Mouse (Mus musculus) MEL (cell line): ENCODE measurements around the gene Gsta4. TPM values are rescaled to one million over a fixed set of nuclear protein-coding genes. Genes with fewer than 3 reads are reported as not detected.

Experiments
- DNase-seq: peaks from one replicate; pipeline ENCODE4 v3.0.0; 2011; ENCODE audit warnings: low read depth, low spot score
- H3K27ac ChIP-seq: 2 replicates; pipeline ENCODE4 v1.5.1; 2012; ENCODE audit warnings: low read depth, mild to moderate bottlenecking, control low read depth, low read length, moderate library complexity; ENCODE audit not compliant: control insufficient read depth
- H3K27me3 ChIP-seq, 2 experiments: fragments of 150-350 bp in 1 of 2; sonication (generic) in 1 of 2; 2 replicates each; pipeline ENCODE4 v1.6.1; 2012; ENCODE audit warnings: low read length in 2 of 2, mild to moderate bottlenecking in 2 of 2, improper control_type of control experiment in 1 of 2, moderate library complexity in 1 of 2; ENCODE audit not compliant: insufficient read depth in 2 of 2, control insufficient read depth in 1 of 2
- H3K36me3 ChIP-seq, 2 experiments: 2 replicates each; pipeline ENCODE4 v1.6.1; 2012 to 2014; ENCODE audit warnings: low read length in 2 of 2, improper control_type of control experiment in 1 of 2, inconsistent platforms in 1 of 2, mild to moderate bottlenecking in 1 of 2; ENCODE audit not compliant: insufficient read depth in 2 of 2, control insufficient read depth in 1 of 2
- H3K4me1 ChIP-seq, 2 experiments: fragments of 150-350 bp in 1 of 2; sonication (generic) in 1 of 2; 2 replicates each; pipeline ENCODE4 v1.6.1; 2012; ENCODE audit warnings: low read length in 2 of 2, improper control_type of control experiment in 1 of 2, mild to moderate bottlenecking in 1 of 2; ENCODE audit not compliant: insufficient read depth in 2 of 2, control insufficient read depth in 1 of 2
- H3K4me3 ChIP-seq, 2 experiments: fragments of 150-350 bp in 1 of 2; sonication (generic) in 1 of 2; 2 replicates each; pipeline ENCODE4 v1.5.1; 2012; ENCODE audit warnings: low read depth in 2 of 2, low read length in 2 of 2, mild to moderate bottlenecking in 2 of 2, moderate library complexity in 2 of 2, control low read depth in 1 of 2, improper control_type of control experiment in 1 of 2; ENCODE audit not compliant: control insufficient read depth in 1 of 2, insufficient read depth in 1 of 2
- H3K79me2 ChIP-seq: 2 replicates; pipeline ENCODE4 v1.6.1; 2012; ENCODE audit warnings: mild to moderate bottlenecking, low read length, moderate library complexity; ENCODE audit not compliant: control insufficient read depth, poor library complexity, insufficient read depth
- H3K9ac ChIP-seq: 2 replicates; pipeline ENCODE4 v1.6.1; 2012; ENCODE audit warnings: low read depth, mild to moderate bottlenecking, control low read depth, low read length, moderate library complexity; ENCODE audit not compliant: control insufficient read depth, poor library complexity, severe bottlenecking
- H3K9me3 ChIP-seq: fragments of 150-350 bp; sonication (generic); replicated peaks from 2 replicates; pipeline ENCODE4 v1.6.1; 2012; ENCODE audit warnings: mild to moderate bottlenecking, low read length, improper control_type of control experiment, moderate library complexity; ENCODE audit not compliant: insufficient read depth
- BHLHE40 ChIP-seq: IDR thresholded peaks from 2 replicates; pipeline ENCODE4 v1.6.1; 2012; ENCODE audit warnings: low read depth, mild to moderate bottlenecking, inconsistent platforms, low read length, improper control_type of control experiment, borderline replicate concordance
- CHD1 ChIP-seq: IDR thresholded peaks from 2 replicates; pipeline ENCODE4 v1.6.1; 2012; ENCODE audit warnings: low read depth, mild to moderate bottlenecking, inconsistent platforms, low read length, improper control_type of control experiment
- CHD2 ChIP-seq: IDR thresholded peaks from 2 replicates; pipeline ENCODE4 v1.6.1; 2011; ENCODE audit warnings: low read length, improper control_type of control experiment
- CTCF ChIP-seq, 3 experiments: IDR thresholded peaks in 2 of 3; conservative IDR thresholded peaks in 1 of 3; 2 replicates each; pipeline ENCODE4 v1.5.1; 2011 to 2012; ENCODE audit warnings: low read length in 3 of 3, low read depth in 2 of 3, mild to moderate bottlenecking in 2 of 3, improper control_type of control experiment in 1 of 3, inconsistent platforms in 1 of 3, mixed read lengths in 1 of 3, moderate library complexity in 1 of 3; ENCODE audit not compliant: control insufficient read depth in 1 of 3, insufficient read depth in 1 of 3, poor library complexity in 1 of 3, severe bottlenecking in 1 of 3
- E2F4 ChIP-seq: IDR thresholded peaks from 2 replicates; pipeline ENCODE4 v1.6.1; 2011; ENCODE audit warnings: low read depth, low read length, improper control_type of control experiment, borderline replicate concordance
- ELF1 ChIP-seq: IDR thresholded peaks from 2 replicates; pipeline ENCODE4 v1.6.1; 2014; ENCODE audit warnings: low read depth, mild to moderate bottlenecking, inconsistent platforms, low read length, improper control_type of control experiment, moderate library complexity
- GABPA ChIP-seq: IDR thresholded peaks from 2 replicates; pipeline ENCODE4 v1.6.1; 2012; ENCODE audit warnings: low read depth, mild to moderate bottlenecking, inconsistent platforms, low read length, improper control_type of control experiment, moderate library complexity
- GATA1 ChIP-seq: IDR thresholded peaks from 2 replicates; pipeline ENCODE4 v1.6.1; 2011; ENCODE audit warnings: low read depth, low read length, improper control_type of control experiment
- HCFC1 ChIP-seq: IDR thresholded peaks from 2 replicates; pipeline ENCODE4 v1.6.1; 2012; ENCODE audit warnings: low read depth, mild to moderate bottlenecking, inconsistent platforms, low read length, improper control_type of control experiment, moderate library complexity
- JUND ChIP-seq: IDR thresholded peaks from 2 replicates; pipeline ENCODE4 v1.6.1; 2011; ENCODE audit warnings: low read depth, mild to moderate bottlenecking, improper control_type of control experiment, low read length
- KAT2A ChIP-seq: conservative IDR thresholded peaks from 2 replicates; pipeline ENCODE4 v1.6.1; 2012; ENCODE audit warnings: low read depth, low read length, improper control_type of control experiment, inconsistent platforms
- MAFK ChIP-seq: IDR thresholded peaks from 2 replicates; pipeline ENCODE4 v1.6.1; 2011; ENCODE audit warnings: low read depth, mild to moderate bottlenecking, low read length, improper control_type of control experiment, borderline replicate concordance
- MAX ChIP-seq: IDR thresholded peaks from 2 replicates; pipeline ENCODE4 v1.6.1; 2011; ENCODE audit warnings: low read length, improper control_type of control experiment
- MAZ ChIP-seq: IDR thresholded peaks from 2 replicates; pipeline ENCODE4 v1.6.1; 2012; ENCODE audit warnings: low read depth, mild to moderate bottlenecking, inconsistent platforms, low read length, improper control_type of control experiment
- MXI1 ChIP-seq: IDR thresholded peaks from 2 replicates; pipeline ENCODE4 v1.6.1; 2011; ENCODE audit warnings: mild to moderate bottlenecking, low read depth, low read length, improper control_type of control experiment
- MYB ChIP-seq: IDR thresholded peaks from 2 replicates; pipeline ENCODE4 v1.6.1; 2011; ENCODE audit warnings: mild to moderate bottlenecking, low read depth, low read length, improper control_type of control experiment
- MYC ChIP-seq: IDR thresholded peaks from 2 replicates; pipeline ENCODE4 v1.6.1; 2011; ENCODE audit warnings: low read depth, mild to moderate bottlenecking, low read length, improper control_type of control experiment, moderate library complexity
- NELFE ChIP-seq: IDR thresholded peaks from 2 replicates; pipeline ENCODE4 v1.6.1; 2011; ENCODE audit warnings: low read depth, low read length, improper control_type of control experiment
- NRF1 ChIP-seq: IDR thresholded peaks from 2 replicates; pipeline ENCODE4 v1.6.1; 2014; ENCODE audit warnings: low read depth, mild to moderate bottlenecking, inconsistent platforms, low read length, improper control_type of control experiment, moderate library complexity; ENCODE audit not compliant: poor library complexity, insufficient read depth, severe bottlenecking
- POLR2A ChIP-seq, 2 experiments: IDR thresholded peaks; 2 replicates each; pipeline ENCODE4 v1.6.1; 2011 to 2012; ENCODE audit warnings: low read length in 2 of 2, mild to moderate bottlenecking in 2 of 2, control low read depth in 1 of 2, improper control_type of control experiment in 1 of 2, low read depth in 1 of 2, moderate library complexity in 1 of 2; ENCODE audit not compliant: control insufficient read depth in 1 of 2, insufficient read depth in 1 of 2, poor library complexity in 1 of 2
- POLR2AphosphoS2 ChIP-seq: IDR thresholded peaks from 2 replicates; pipeline ENCODE4 v1.6.1; 2011; ENCODE audit warnings: low read length, improper control_type of control experiment
- POLR2AphosphoS5 ChIP-seq: IDR thresholded peaks from 2 replicates; pipeline ENCODE4 v1.6.1; 2012; ENCODE audit warnings: low read depth, borderline replicate concordance, mild to moderate bottlenecking, inconsistent platforms, low read length, moderate library complexity, mixed read lengths
- RAD21 ChIP-seq: IDR thresholded peaks from 2 replicates; pipeline ENCODE4 v1.6.1; 2011; ENCODE audit warnings: mild to moderate bottlenecking, low read depth, low read length, improper control_type of control experiment
- RCOR1 ChIP-seq: IDR thresholded peaks from 2 replicates; pipeline ENCODE4 v1.6.1; 2012; ENCODE audit warnings: low read depth, mild to moderate bottlenecking, inconsistent platforms, low read length, improper control_type of control experiment
- SIN3A ChIP-seq: IDR thresholded peaks from 2 replicates; pipeline ENCODE4 v1.6.1; 2012; ENCODE audit warnings: low read length, improper control_type of control experiment, inconsistent platforms
- SMC3 ChIP-seq: IDR thresholded peaks from 2 replicates; pipeline ENCODE4 v1.6.1; 2011; ENCODE audit warnings: low read depth, low read length, improper control_type of control experiment
- TAL1 ChIP-seq: IDR thresholded peaks from 2 replicates; pipeline ENCODE4 v1.6.1; 2012; ENCODE audit warnings: mild to moderate bottlenecking, inconsistent platforms, low read length, moderate library complexity, mixed read lengths
- TBP ChIP-seq: IDR thresholded peaks from 2 replicates; pipeline ENCODE4 v1.8.0; 2011; ENCODE audit warnings: low read depth, low read length, improper control_type of control experiment
- TCF12 ChIP-seq: IDR thresholded peaks from 2 replicates; pipeline ENCODE4 v1.6.1; 2014; ENCODE audit warnings: low read depth, mild to moderate bottlenecking, inconsistent platforms, low read length, improper control_type of control experiment, moderate library complexity
- UBTF ChIP-seq: IDR thresholded peaks from 2 replicates; pipeline ENCODE4 v1.6.1; 2012; ENCODE audit warnings: low read depth, mild to moderate bottlenecking, inconsistent platforms, low read length, improper control_type of control experiment, moderate library complexity, borderline replicate concordance; ENCODE audit not compliant: insufficient read depth
- USF1 ChIP-seq: IDR thresholded peaks from 2 replicates; pipeline ENCODE4 v1.6.1; 2014; ENCODE audit warnings: low read depth, mild to moderate bottlenecking, inconsistent platforms, low read length, improper control_type of control experiment, moderate library complexity
- USF2 ChIP-seq, 2 experiments: IDR thresholded peaks; 2 replicates each; pipeline ENCODE4 v1.6.1; 2011 to 2012; ENCODE audit warnings: improper control_type of control experiment in 2 of 2, low read length in 2 of 2, borderline replicate concordance in 1 of 2, inconsistent platforms in 1 of 2, low read depth in 1 of 2, mild to moderate bottlenecking in 1 of 2; ENCODE audit not compliant: insufficient read depth in 1 of 2
- ZC3H11A ChIP-seq: IDR thresholded peaks from 2 replicates; pipeline ENCODE4 v1.6.1; 2012; ENCODE audit warnings: low read depth, mild to moderate bottlenecking, inconsistent platforms, low read length, improper control_type of control experiment
- ZKSCAN1 ChIP-seq: IDR thresholded peaks from 2 replicates; pipeline ENCODE4 v1.6.1; 2012; ENCODE audit warnings: low read depth, mild to moderate bottlenecking, inconsistent platforms, low read length, improper control_type of control experiment, moderate library complexity
- ZMIZ1 ChIP-seq: IDR thresholded peaks from 2 replicates; pipeline ENCODE4 v1.6.1; 2012; ENCODE audit warnings: low read depth, mild to moderate bottlenecking, inconsistent platforms, low read length, improper control_type of control experiment, moderate library complexity
- ZNF384 ChIP-seq: IDR thresholded peaks from 2 replicates; pipeline ENCODE4 v1.6.1; 2012; ENCODE audit warnings: low read depth, mild to moderate bottlenecking, inconsistent platforms, low read length, improper control_type of control experiment
- polyA plus RNA-seq, 2 experiments: library from polyadenylated mRNA; stranded (reverse) in 1 of 2; unstranded in 1 of 2; fragments of >175 nt in 1 of 2; fragments of >200 nt in 1 of 2; gene quantifications; 2 replicates each; pipeline versions ENCODE4 v1.2.1 to v1.2.4; 2012; ENCODE audit warnings: low replicate concordance in 2 of 2, low read depth in 1 of 2; ENCODE audit not compliant: insufficient read length in 2 of 2, insufficient read depth in 1 of 2, missing spikeins in 1 of 2
- total RNA-seq: library from RNA; depleted of rRNA; stranded (reverse); fragments of 300-350 nt; gene quantifications from 2 replicates; pipeline ENCODE4 v1.2.3, GENCODE M21; 2012

Gsta4 gene
- total and polyA plus RNA-seq, 3 experiments = 5.0 to 9.8 TPM; not detected in 1

GRCm38 (mm10) chr9:78175277-78176200, 7.0 kb upstream of the Gsta4 start:
- H3K36me3 ChIP-seq = peaks cover 0 to 7% of the 10 kb centered on the region in 2 experiments; a peak in 2 of 4 replicates
- peak; percentile 95 for DNase-seq

GRCm38 (mm10) chr9:78176201-78176727, 6.3 kb upstream of the Gsta4 start:
- peaks cover 0 to 7% of the 10 kb centered on the region in 2 experiments; a peak in 2 of 4 replicates for H3K36me3 ChIP-seq
- H3K9ac ChIP-seq = peak overlapping the region; percentile 98
- H3K27ac ChIP-seq = peak overlapping the region; percentile 97
- H3K4me1 ChIP-seq = no peaks in the 10 kb centered on the region; a peak in 1 of 4 replicates
- no peaks in the 10 kb centered on the region for H3K27me3 ChIP-seq
- no peaks in the 10 kb centered on the region; the same call in 1 of the 2 replicates for H3K79me2 ChIP-seq
- H3K9me3 ChIP-seq = no peaks in the 10 kb centered on the region
- DNase-seq = peak; percentile 91
- peak overlapping the region; percentile 65 to 95 for H3K4me3 ChIP-seq
- TF ChIP-seq RAD21 (peak; percentile 80), CTCF (IDR thresholded peaks at IDR 0.05 in 2 of 3, conservative IDR thresholded peaks at IDR 0.05 in 1 of 3; ENCODE audit: control insufficient read depth in 1 of 3, insufficient read depth in 1 of 3, low read depth in 2 of 3, low read length in 3 of 3, poor library complexity in 1 of 3, severe bottlenecking in 1 of 3) (peak; percentile 38 to 85 (median 64)), JUND (no peak), GATA1 (no peak), ZNF384 (no peak), HCFC1 (no peak; the same call in 1 of the 2 replicates), POLR2AphosphoS5 (no peak), RCOR1 (no peak), POLR2A (IDR thresholded peaks at IDR 0.05; ENCODE audit: control insufficient read depth in 1 of 2, insufficient read depth in 1 of 2, low read depth in 1 of 2, low read length in 2 of 2, poor library complexity in 1 of 2) (no peak), MYB (no peak), USF1 (no peak), ZKSCAN1 (no peak), TBP (peak; percentile 63), BHLHE40 (peak; percentile 26; the same call in 1 of the 2 replicates), SIN3A (peak; percentile 56; the same call in 1 of the 2 replicates), ZMIZ1 (0 out of 2 replicates have a peak, but pooled peaks have one; percentile 35)

More at GRCm38 (mm10) chr9:78175277-78176200, 7.0 kb upstream of the Gsta4 start:
- Histone ChIP-seq H3K27me3 (no peaks in the 10 kb centered on the region), H3K9me3 (no peaks in the 10 kb centered on the region), H3K79me2 (no peaks in the 10 kb centered on the region; the same call in 1 of the 2 replicates), H3K4me1 (no peaks in the 10 kb centered on the region; a peak in 1 of 4 replicates), H3K4me3 (peak overlapping the region; percentile 65 to 95), H3K27ac (peak overlapping the region; percentile 97), H3K9ac (peak overlapping the region; percentile 98)
- TF ChIP-seq SIN3A (peak; percentile 72; the same call in 1 of the 2 replicates), TBP (peak; percentile 99), ELF1 (no peak), KAT2A (peak; percentile 16; the same call in 1 of the 2 replicates), POLR2AphosphoS5 (no peak), MYC (peak; percentile 41), USF1 (no peak; the same call in 1 of the 2 replicates), UBTF (peak; percentile 84; the same call in 1 of the 2 replicates), CTCF (IDR thresholded peaks at IDR 0.05 in 2 of 3, conservative IDR thresholded peaks at IDR 0.05 in 1 of 3; ENCODE audit: control insufficient read depth in 1 of 3, insufficient read depth in 1 of 3, low read depth in 2 of 3, low read length in 3 of 3, poor library complexity in 1 of 3, severe bottlenecking in 1 of 3) (no peak), POLR2A (IDR thresholded peaks at IDR 0.05; ENCODE audit: control insufficient read depth in 1 of 2, insufficient read depth in 1 of 2, low read depth in 1 of 2, low read length in 2 of 2, poor library complexity in 1 of 2) (peak; percentile 89 to 90), CHD1 (no peak), CHD2 (no peak), JUND (no peak), SMC3 (no peak), ZC3H11A (no peak), TAL1 (peak; percentile 33; the same call in 1 of the 2 replicates), MXI1 (no peak; the same call in 1 of the 2 replicates), MAZ (no peak), MAFK (peak; percentile 93), TCF12 (peak; percentile 73), ZMIZ1 (peak; percentile 92), NELFE (peak; percentile 95), E2F4 (no peak), MYB (no peak), USF2 (IDR thresholded peaks at IDR 0.05; ENCODE audit: borderline replicate concordance in 1 of 2, insufficient read depth in 1 of 2, low read depth in 1 of 2, low read length in 2 of 2) (no peak), MAX (no peak), GABPA (no peak), NRF1 (0 out of 2 replicates have a peak, but pooled peaks have one; percentile 25), BHLHE40 (peak; percentile 57; the same call in 1 of the 2 replicates), POLR2AphosphoS2 (peak; percentile 90)
